ENCODE assay signal across 8 mouse cellular contexts in the genomic region with DNA sequence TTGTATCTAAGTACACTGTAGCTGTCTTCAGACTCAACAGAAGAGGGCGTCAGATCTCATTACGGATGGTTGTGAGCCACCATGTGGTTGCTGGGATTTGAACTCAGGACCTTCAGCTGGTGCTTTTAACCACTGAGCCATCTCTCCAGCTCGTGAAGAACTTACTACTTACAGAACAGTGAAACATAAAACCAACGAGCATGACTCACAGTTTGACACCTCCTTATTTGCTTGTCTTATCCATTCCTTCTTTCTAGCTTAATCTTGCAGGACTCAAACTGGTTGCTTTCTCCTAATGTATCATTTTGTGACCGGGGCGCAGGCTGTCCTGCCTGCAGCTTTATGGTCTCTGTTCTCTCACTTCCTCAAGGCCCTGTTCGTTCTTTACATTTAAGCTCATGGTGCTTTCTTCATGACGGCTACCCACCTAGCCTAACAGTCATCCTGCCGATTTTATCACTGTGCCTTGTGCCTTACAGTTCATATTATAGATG. TPM values are rescaled to one million over a fixed set of nuclear protein-coding genes. Genes with fewer than 3 reads are reported as not detected.
DNase-seq lines count a peak whose midpoint lies in the region; ATAC-seq and TF ChIP-seq lines count a peak whose summit lies in the region.

No protein-coding gene starts in this region.

- no peak for ATAC-seq in lung, postnatal 0 days
- ATAC-seq in hindbrain, embryonic 13.5 days (ENCODE audit: low FRiP score) = no peak
- no peak for ATAC-seq in neural tube, embryonic 14.5 days (ENCODE audit: low read depth)

- no peak for DNase-seq in lung, postnatal 0 days (ENCODE audit: low spot score)
- no peak for DNase-seq in lung, postnatal 36 days
- DNase-seq in cerebellum, adult 11 months = no peak
- no peak for DNase-seq in urinary bladder, postnatal 36 days (ENCODE audit: low spot score in 2 of 2)
- DNase-seq in left cerebral cortex, adult 8-10 months (ENCODE audit: low spot score in 2 of 2) = no peak

- no peak overlapping the region for H3K4me3 ChIP-seq in lung, postnatal 0 days (ENCODE audit: low read depth, low read length)
- 0 out of 2 replicates have a peak overlapping the region, but pooled peaks have one; percentile 18 for H3K4me3 ChIP-seq in bone marrow macrophage, adult 2 months (ENCODE audit: insufficient read depth, low read length)
- H3K4me3 ChIP-seq in hindbrain, embryonic 13.5 days = peak overlapping the region; percentile 91; the same call in 1 of the 2 replicates
- H3K4me3 ChIP-seq in neural tube, embryonic 14.5 days (ENCODE audit: low read depth, low read length) = no peak overlapping the region

- H3K27ac ChIP-seq in lung, postnatal 0 days (ENCODE audit: low read length) = no peak overlapping the region
- H3K27ac ChIP-seq in bone marrow macrophage, adult 2 months (ENCODE audit: insufficient read depth, low read depth, low read length) = peak overlapping the region; percentile 74
- 0 out of 2 replicates have a peak overlapping the region, but pooled peaks have one; percentile 92 for H3K27ac ChIP-seq in hindbrain, embryonic 13.5 days
- H3K27ac ChIP-seq in neural tube, embryonic 14.5 days (ENCODE audit: low read depth, low read length) = no peak overlapping the region

- no peaks in the 10 kb centered on the region for H3K9me3 ChIP-seq in lung, postnatal 0 days (ENCODE audit: low read length)
- no peaks in the 10 kb centered on the region for H3K9me3 ChIP-seq in hindbrain, embryonic 13.5 days
- H3K9me3 ChIP-seq in neural tube, embryonic 14.5 days (ENCODE audit: control insufficient read depth, low read length) = no peaks in the 10 kb centered on the region

- TF ChIP-seq POLR2A in bone marrow macrophage, adult 2 months (IDR thresholded peaks at IDR 0.05; ENCODE audit: borderline replicate concordance, low read depth, low read length) = no peak

- H3K36me3 ChIP-seq in lung, postnatal 0 days (ENCODE audit: insufficient read depth, low read length) = no peaks in the 10 kb centered on the region
- no peaks in the 10 kb centered on the region for H3K36me3 ChIP-seq in hindbrain, embryonic 13.5 days
- no peaks in the 10 kb centered on the region for H3K36me3 ChIP-seq in neural tube, embryonic 14.5 days (ENCODE audit: control insufficient read depth, insufficient read depth, low read length)

- H3K4me1 ChIP-seq in lung, postnatal 0 days (ENCODE audit: insufficient read depth, low read depth, low read length) = no peaks in the 10 kb centered on the region; the same call in 1 of the 2 replicates
- H3K4me1 ChIP-seq in bone marrow macrophage, adult 2 months (ENCODE audit: control insufficient read depth, insufficient read depth, low read length) = peaks cover 15% of the 10 kb centered on the region
- H3K4me1 ChIP-seq in hindbrain, embryonic 13.5 days (replicated peaks) = peaks cover 21% of the 10 kb centered on the region
- peaks cover 14% of the 10 kb centered on the region for H3K4me1 ChIP-seq in neural tube, embryonic 14.5 days (ENCODE audit: control insufficient read depth, insufficient read depth, low read length)

- no peak for TF ChIP-seq EP300 in lung, postnatal 0 days (IDR thresholded peaks at IDR 0.05)

- no peaks in the 10 kb centered on the region for H3K27me3 ChIP-seq in lung, postnatal 0 days (replicated peaks; ENCODE audit: insufficient read depth, low read length)
- H3K27me3 ChIP-seq in hindbrain, embryonic 13.5 days = no peaks in the 10 kb centered on the region
- H3K27me3 ChIP-seq in neural tube, embryonic 14.5 days (ENCODE audit: control insufficient read depth, insufficient read depth, low read length) = no peaks in the 10 kb centered on the region

- no peak overlapping the region for H3K9ac ChIP-seq in lung, postnatal 0 days (replicated peaks; ENCODE audit: low read depth)
- no peak overlapping the region for H3K9ac ChIP-seq in hindbrain, embryonic 13.5 days
- no peak overlapping the region for H3K9ac ChIP-seq in neural tube, embryonic 14.5 days (replicated peaks; ENCODE audit: low read depth, low read length)

- 54% methylated on average over 9 of the region's 9 CpGs for WGBS in lung, postnatal 0 days
- WGBS in hindbrain, embryonic 13.5 days = 81% methylated on average over 9 of the region's 9 CpGs
- 75% methylated on average over 9 of the region's 9 CpGs for WGBS in neural tube, embryonic 14.5 days

- TF ChIP-seq CTCF in lung, postnatal 0 days (IDR thresholded peaks at IDR 0.05) = peak; percentile 24; the same call in 1 of the 2 replicates
- no peak; the same call in 1 of the 2 replicates for TF ChIP-seq CTCF in bone marrow macrophage, adult 2 months (IDR thresholded peaks at IDR 0.05; ENCODE audit: low read depth, low read length)

- no peak overlapping the region for H3K4me2 ChIP-seq in lung, postnatal 0 days (replicated peaks; ENCODE audit: low read depth, low read length)
- H3K4me2 ChIP-seq in hindbrain, embryonic 13.5 days = peak overlapping the region; percentile 69
- H3K4me2 ChIP-seq in neural tube, embryonic 14.5 days (ENCODE audit: low read depth, low read length) = peak overlapping the region; percentile 70; the same call in 1 of the 2 replicates

RNA-seq across cellular contexts. Expression of gene Cdk19, which starts 8.1 kb away (rescaled TPM):
- polyA plus RNA-seq in lung, postnatal 0 days (2015; fragmentation: Nextera tagmentation; extraction: Ambion mirVana) = 6.7 and 8.4 TPM in 2 replicates
- polyA plus RNA-seq in bone marrow macrophage, adult 2 months (2012; ENCODE audit: insufficient read depth, insufficient read length, missing spikeins) = 38.4 and 41.2 TPM in 2 replicates
- polyA plus RNA-seq in hindbrain, embryonic 13.5 days (2015; fragmentation: Nextera tagmentation; extraction: Ambion mirVana) = 11.0 and 12.7 TPM in 2 replicates
- 15.7 and 19.1 TPM in 2 replicates for polyA plus RNA-seq in neural tube, embryonic 14.5 days (2014; fragmentation: Nextera tagmentation; extraction: Ambion mirVana)
- total RNA-seq in left cerebral cortex, adult 8-10 months (2022) = 10 to 100 TPM; 46.8 to 57.5 (median 52.8) TPM

RNA-seq across cellular contexts. Expression of gene Amd1, which starts 45.5 kb away (rescaled TPM):
- polyA plus RNA-seq in lung, postnatal 0 days (2015; fragmentation: Nextera tagmentation; extraction: Ambion mirVana) = 25.5 and 27.3 TPM in 2 replicates
- 40.0 and 44.2 TPM in 2 replicates for polyA plus RNA-seq in bone marrow macrophage, adult 2 months (2012; ENCODE audit: insufficient read depth, insufficient read length, missing spikeins)
- 40.4 and 43.3 TPM in 2 replicates for polyA plus RNA-seq in hindbrain, embryonic 13.5 days (2015; fragmentation: Nextera tagmentation; extraction: Ambion mirVana)
- 49.9 and 53.3 TPM in 2 replicates for polyA plus RNA-seq in neural tube, embryonic 14.5 days (2014; fragmentation: Nextera tagmentation; extraction: Ambion mirVana)
- total RNA-seq in left cerebral cortex, adult 8-10 months (2022) = 10 to 100 TPM; 74.1 to 90.6 (median 79.2) TPM

Comparison
In these comparisons a context has a peak if more than half of its experiments do, and no peak if none do; other contexts are left out.
1. H3K27ac ChIP-seq: peak in bone marrow macrophage, adult 2 months (single experiment) and hindbrain, embryonic 13.5 days (single experiment); none in lung, postnatal 0 days (single experiment) and neural tube, embryonic 14.5 days (single experiment).
2. H3K4me3 ChIP-seq: peak in bone marrow macrophage, adult 2 months (single experiment) and hindbrain, embryonic 13.5 days (single experiment); none in lung, postnatal 0 days (single experiment) and neural tube, embryonic 14.5 days (single experiment).